Mouse (Mus musculus): ENCODE measurements around the gene Lmo7. TPM values are rescaled to one million over a fixed set of nuclear protein-coding genes. Genes with fewer than 3 reads are reported as not detected.

Gene Lmo7
- total and polyA plus RNA-seq, 2 experiments from 2014 or later: 13.4 to 26.3 TPM

DNA sequence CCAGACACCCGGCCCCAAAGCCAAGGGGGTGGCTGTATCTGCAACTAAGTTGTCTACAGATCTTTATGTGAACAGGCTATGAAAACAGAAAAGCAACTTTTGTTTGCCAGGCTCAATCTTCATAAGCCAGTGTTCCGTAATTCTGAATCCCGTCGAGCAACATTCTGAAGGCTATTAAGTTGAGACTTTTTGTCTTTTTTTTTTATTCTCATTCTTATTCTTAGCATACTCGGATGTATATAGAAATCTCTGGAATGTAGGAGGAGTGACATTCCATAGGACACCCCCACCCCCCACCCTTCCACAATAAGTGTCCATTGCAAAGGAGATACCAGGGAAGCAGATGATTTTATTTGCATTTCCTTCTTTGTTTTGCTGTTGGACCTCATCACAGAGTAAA is 76.3 kb downstream of the Lmo7 start:
- WGBS: 65% methylated on average over 5 of the region's 5 CpGs
- no peak for TF ChIP-seq CTCF (IDR thresholded peaks at IDR 0.05; ENCODE audit: low read depth)
- ATAC-seq: no peak

DNA sequence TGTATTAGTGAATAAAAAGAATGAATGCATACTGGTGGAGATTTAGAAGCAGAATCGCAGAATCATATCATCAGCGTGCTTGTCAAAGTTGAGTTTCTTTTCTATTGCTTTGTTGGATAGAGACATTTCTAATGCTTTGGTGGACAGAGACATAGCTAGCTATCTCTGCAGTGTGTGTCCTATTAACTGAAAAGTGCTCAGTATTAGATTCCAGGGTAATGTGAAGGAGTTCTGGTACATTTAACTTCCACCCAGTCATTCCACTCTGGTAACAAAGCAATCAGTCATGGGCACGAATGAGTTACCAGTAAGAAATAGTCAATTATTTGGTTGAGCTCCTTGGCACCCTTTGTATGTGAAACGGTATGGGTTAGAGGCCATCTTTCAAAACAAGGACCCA is 76.8 kb downstream of the Lmo7 start:
- H3K9me3 ChIP-seq (ENCODE audit: low read length): no peaks in the 10 kb centered on the region
- H3K27me3 ChIP-seq (ENCODE audit: insufficient read depth, low read length): no peaks in the 10 kb centered on the region
- DNase-seq (no peak), ATAC-seq (no peak)
- no peak overlapping the region for H3K9ac ChIP-seq
- H3K27ac ChIP-seq (ENCODE audit: low read depth, low read length): no peak overlapping the region
- no peaks in the 10 kb centered on the region for H3K36me3 ChIP-seq (ENCODE audit: insufficient read depth)
- no peak overlapping the region for H3K4me2 ChIP-seq (ENCODE audit: low read depth)
- 55% methylated on average over 4 of the region's 4 CpGs for WGBS
- H3K4me1 ChIP-seq (ENCODE audit: insufficient read depth): 0 out of 2 replicates have a peak, but pooled peaks cover 3% of the 10 kb centered on the region
- no peak overlapping the region for H3K4me3 ChIP-seq (ENCODE audit: low read depth, low read length)
- no peak for TF ChIP-seq CTCF (IDR thresholded peaks at IDR 0.05; ENCODE audit: low read depth)

More for the DNA sequence above, 76.3 kb downstream of the Lmo7 start:
- Histone ChIP-seq H3K27ac (ENCODE audit: low read depth, low read length) (no peak overlapping the region), H3K36me3 (ENCODE audit: insufficient read depth) (no peaks in the 10 kb centered on the region), H3K4me2 (ENCODE audit: low read depth) (no peak overlapping the region), H3K9me3 (ENCODE audit: low read length) (no peaks in the 10 kb centered on the region), H3K4me3 (ENCODE audit: low read depth, low read length) (no peak overlapping the region), H3K4me1 (ENCODE audit: insufficient read depth) (0 out of 2 replicates have a peak, but pooled peaks cover 5% of the 10 kb centered on the region), H3K27me3 (ENCODE audit: insufficient read depth, low read length) (no peaks in the 10 kb centered on the region), H3K9ac (no peak overlapping the region)
- no peak for DNase-seq

DNA sequence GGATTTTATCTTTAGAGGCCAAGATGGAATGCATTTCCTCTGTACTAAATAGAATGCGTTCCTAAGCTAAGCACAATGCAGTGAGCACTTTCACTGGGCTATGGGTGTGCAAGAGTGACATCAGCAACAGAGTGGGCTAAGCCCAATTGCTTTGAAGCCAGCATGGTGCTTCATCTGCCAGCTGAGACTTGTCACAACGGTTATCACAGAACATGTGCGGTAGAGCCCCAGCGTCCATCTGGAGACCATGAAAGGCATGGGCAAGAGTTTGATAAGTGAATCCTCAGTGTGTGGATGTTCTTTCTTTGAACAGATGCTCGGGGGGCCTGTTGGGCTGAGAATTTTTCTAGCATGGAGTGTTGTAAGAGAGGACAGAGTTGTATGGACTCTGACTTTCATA is 86.7 kb downstream of the Lmo7 start:
- Histone ChIP-seq H3K36me3 (ENCODE audit: insufficient read depth) (no peaks in the 10 kb centered on the region), H3K4me2 (ENCODE audit: low read depth) (no peak overlapping the region), H3K9me3 (ENCODE audit: low read length) (no peaks in the 10 kb centered on the region), H3K9ac (no peak overlapping the region), H3K4me1 (ENCODE audit: insufficient read depth) (no peaks in the 10 kb centered on the region), H3K27ac (ENCODE audit: low read depth, low read length) (0 out of 2 replicates have a peak overlapping the region, but pooled peaks have one; percentile 54), H3K4me3 (ENCODE audit: low read depth, low read length) (no peak overlapping the region), H3K27me3 (ENCODE audit: insufficient read depth, low read length) (no peaks in the 10 kb centered on the region)
- ATAC-seq: peak; percentile 99
- peak; percentile 73 for DNase-seq
- no peak for TF ChIP-seq CTCF (IDR thresholded peaks at IDR 0.05; ENCODE audit: low read depth)
- WGBS: 68% methylated on average over 5 of the region's 5 CpGs

DNA sequence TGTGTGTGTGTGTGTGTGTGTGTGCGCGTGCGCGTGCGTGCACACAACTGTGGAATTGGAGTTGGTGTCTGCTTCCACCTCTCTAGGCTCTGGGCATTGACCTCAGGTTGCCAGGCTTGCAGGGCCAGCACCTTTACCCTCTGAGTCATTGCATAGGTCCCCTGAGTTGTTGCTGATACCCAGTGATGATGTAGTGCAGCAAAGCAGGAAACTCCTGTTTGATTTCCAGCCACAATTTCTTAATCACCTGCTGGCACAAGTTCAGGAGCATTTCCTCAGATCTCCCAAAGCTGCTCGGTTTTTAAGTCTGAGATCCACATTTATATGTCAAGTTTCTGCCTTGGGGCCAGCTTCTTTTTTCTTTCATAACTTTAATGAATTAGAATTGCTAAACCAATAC is 92.6 kb downstream of the Lmo7 start:
- WGBS: 85% methylated on average over 6 of the region's 6 CpGs
- TF ChIP-seq CTCF (IDR thresholded peaks at IDR 0.05; ENCODE audit: low read depth): no peak

DNA sequence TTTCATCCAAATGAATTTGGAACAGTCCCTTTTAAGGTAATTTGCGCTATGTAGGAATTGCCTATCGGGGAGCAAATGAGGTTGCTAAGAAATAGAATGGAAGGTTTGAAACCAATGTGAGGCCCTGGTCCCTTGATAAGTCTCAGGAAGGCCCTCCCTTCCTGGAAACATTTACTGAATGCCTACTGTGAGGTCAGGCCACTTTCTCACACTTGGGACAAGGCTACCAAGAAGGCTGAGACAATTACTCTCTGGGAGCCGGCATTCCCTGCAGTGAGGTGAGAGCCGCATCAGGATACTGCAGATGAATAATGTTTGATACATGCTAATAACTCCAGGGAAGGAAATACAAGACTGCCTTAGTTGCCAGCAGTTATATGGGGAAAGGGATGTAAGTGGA is 93.1 kb downstream of the Lmo7 start:
- Histone ChIP-seq H3K36me3 (ENCODE audit: insufficient read depth) (no peaks in the 10 kb centered on the region), H3K27me3 (ENCODE audit: insufficient read depth, low read length) (no peaks in the 10 kb centered on the region), H3K4me3 (ENCODE audit: low read depth, low read length) (no peak overlapping the region), H3K9ac (no peak overlapping the region), H3K4me2 (ENCODE audit: low read depth) (no peak overlapping the region), H3K9me3 (ENCODE audit: low read length) (no peaks in the 10 kb centered on the region), H3K27ac (ENCODE audit: low read depth, low read length) (no peak overlapping the region), H3K4me1 (ENCODE audit: insufficient read depth) (no peaks in the 10 kb centered on the region)
- WGBS: 60% methylated on average over 4 of the region's 4 CpGs
- TF ChIP-seq CTCF (IDR thresholded peaks at IDR 0.05; ENCODE audit: low read depth): no peak
- DNase-seq (no peak), ATAC-seq (no peak)

More for the DNA sequence above, 92.6 kb downstream of the Lmo7 start:
- no peak for ATAC-seq
- H3K9me3 ChIP-seq (ENCODE audit: low read length): no peaks in the 10 kb centered on the region
- H3K4me2 ChIP-seq (ENCODE audit: low read depth): no peak overlapping the region
- H3K36me3 ChIP-seq (ENCODE audit: insufficient read depth): no peaks in the 10 kb centered on the region
- no peaks in the 10 kb centered on the region for H3K27me3 ChIP-seq (ENCODE audit: insufficient read depth, low read length)
- DNase-seq: no peak
- H3K4me1 ChIP-seq (ENCODE audit: insufficient read depth): no peaks in the 10 kb centered on the region
- no peak overlapping the region for H3K27ac ChIP-seq (ENCODE audit: low read depth, low read length)
- H3K4me3 ChIP-seq (ENCODE audit: low read depth, low read length): no peak overlapping the region
- no peak overlapping the region for H3K9ac ChIP-seq

DNA sequence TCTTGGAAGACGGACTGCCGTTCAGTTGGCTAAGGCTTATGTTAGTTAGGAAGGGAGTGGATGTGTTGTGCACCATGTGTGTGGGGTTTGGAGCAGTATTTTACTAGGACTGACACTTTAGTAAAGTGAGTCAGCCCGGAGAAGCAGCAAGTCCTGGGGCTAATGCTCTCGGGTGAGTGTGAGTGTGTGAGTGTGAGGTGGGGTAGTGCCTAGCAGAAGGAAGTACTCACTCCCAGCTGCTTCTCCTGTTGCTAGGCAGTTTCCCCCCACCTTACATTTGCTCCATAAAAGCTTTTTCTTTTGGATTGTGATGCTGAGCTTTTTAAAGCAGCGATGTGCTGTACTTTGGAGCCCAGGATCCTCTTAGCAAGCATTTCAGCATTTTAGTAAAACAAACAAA is 99.9 kb downstream of the Lmo7 start:
- no peaks in the 10 kb centered on the region for H3K27me3 ChIP-seq (ENCODE audit: insufficient read depth, low read length)
- TF ChIP-seq CTCF (IDR thresholded peaks at IDR 0.05; ENCODE audit: low read depth): no peak
- ATAC-seq: peak; percentile 71
- DNase-seq: no peak
- no peaks in the 10 kb centered on the region for H3K9me3 ChIP-seq (ENCODE audit: low read length)
- no peaks in the 10 kb centered on the region for H3K4me1 ChIP-seq (ENCODE audit: insufficient read depth)
- no peak overlapping the region for H3K9ac ChIP-seq
- no peaks in the 10 kb centered on the region for H3K36me3 ChIP-seq (ENCODE audit: insufficient read depth)
- no peak overlapping the region for H3K27ac ChIP-seq (ENCODE audit: low read depth, low read length)
- WGBS: 51% methylated on average over 5 of the region's 5 CpGs
- no peak overlapping the region for H3K4me2 ChIP-seq (ENCODE audit: low read depth)
- no peak overlapping the region for H3K4me3 ChIP-seq (ENCODE audit: low read depth, low read length)

DNA sequence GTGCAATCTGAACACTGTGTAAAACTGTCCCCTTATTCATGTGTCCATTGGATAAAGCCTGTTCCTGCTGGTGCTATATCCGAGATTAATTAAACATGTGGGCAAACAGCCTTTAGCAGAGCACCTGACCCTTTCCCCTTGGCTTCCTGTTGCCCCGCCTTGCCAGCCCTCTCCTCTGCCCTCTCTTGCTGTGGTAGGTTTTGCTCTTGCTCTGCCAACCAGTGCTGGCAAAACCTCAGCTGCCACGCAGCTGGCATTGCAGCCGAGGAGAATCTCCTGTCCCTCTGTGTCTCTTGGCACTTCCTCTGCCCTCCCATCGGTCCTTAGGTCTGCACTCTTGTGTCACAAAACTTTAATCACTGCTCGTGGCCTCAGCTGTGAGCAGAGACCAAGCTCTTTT is 100.4 kb downstream of the Lmo7 start:
- Histone ChIP-seq H3K9ac (no peak overlapping the region), H3K4me3 (ENCODE audit: low read depth, low read length) (no peak overlapping the region), H3K27ac (ENCODE audit: low read depth, low read length) (no peak overlapping the region), H3K36me3 (ENCODE audit: insufficient read depth) (no peaks in the 10 kb centered on the region), H3K9me3 (ENCODE audit: low read length) (no peaks in the 10 kb centered on the region), H3K4me2 (ENCODE audit: low read depth) (no peak overlapping the region), H3K4me1 (ENCODE audit: insufficient read depth) (no peaks in the 10 kb centered on the region), H3K27me3 (ENCODE audit: insufficient read depth, low read length) (no peaks in the 10 kb centered on the region)
- ATAC-seq (peak; percentile 29; the same call in 1 of the 2 replicates), DNase-seq (no peak)
- 50% methylated on average over 6 of the region's 6 CpGs for WGBS
- no peak for TF ChIP-seq CTCF (IDR thresholded peaks at IDR 0.05; ENCODE audit: low read depth)
